Mouse (Mus musculus) brown adipose tissue, adult 24 weeks (tissue): ENCODE results near the gene Gm17584. TPM values are rescaled to one million over a fixed set of nuclear protein-coding genes. Genes with fewer than 3 reads are reported as not detected.
"Not testable (repeated sequence)": the region's sequence is repeated elsewhere in the genome, so short reads cannot be mapped to it uniquely, and the experiment has no call there.

Experiments
- H3K27ac ChIP-seq: fragments of 200-500 bp; replicated peaks from 2 replicates; pipeline ENCODE4 v1.5.1; 2012; ENCODE audit warnings: low read depth, mild to moderate bottlenecking, low read length
- H3K4me1 ChIP-seq: fragments of 200-500 bp; 2 replicates; pipeline ENCODE4 v1.6.1; 2012; ENCODE audit warnings: low read length, mixed read lengths; ENCODE audit not compliant: control insufficient read depth, insufficient read depth, insufficient read length
- H3K4me3 ChIP-seq: fragments of 200-500 bp; 2 replicates; pipeline ENCODE4 v1.5.1; 2012; ENCODE audit warnings: low read depth, mild to moderate bottlenecking, low read length, moderate library complexity; ENCODE audit not compliant: insufficient read depth
- polyA plus RNA-seq: library from polyadenylated mRNA; stranded (reverse); fragments of >200 nt; gene quantifications from 2 replicates; pipeline ENCODE4 v1.2.4, GENCODE M21; 2012; ENCODE audit not compliant: missing spikeins, insufficient read depth, insufficient read length

Gene Gm17584
- not detected in 2 replicates for polyA plus RNA-seq

DNA sequence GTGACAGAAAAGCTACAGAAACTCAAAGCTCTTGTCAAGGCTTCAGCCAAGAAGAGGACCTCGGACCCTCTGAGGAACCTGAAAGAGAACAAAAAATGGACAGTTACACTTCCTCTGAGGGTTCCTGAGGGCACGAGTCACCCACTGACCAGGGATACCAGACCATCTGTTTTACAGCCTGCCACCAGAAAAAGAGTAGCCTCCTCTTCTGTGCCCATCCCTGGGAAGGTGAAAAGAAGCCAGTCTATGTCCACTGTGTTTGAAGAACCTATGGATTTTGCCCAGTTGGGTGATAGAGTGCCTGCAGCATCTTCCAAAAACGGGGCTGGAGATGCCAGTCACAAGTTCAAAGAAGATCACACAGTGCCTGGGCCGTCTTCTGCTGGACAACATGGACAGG, at the start of gene Gm17584:
Gene Gm17584 (plus strand): TSS at position 301 of the 400 bp plus-strand sequence.
- H3K4me3 ChIP-seq, H3K27ac ChIP-seq, H3K4me1 ChIP-seq: not testable (repeated sequence)

Other genes with a start within 250 kb of the Gm17584 start
- gene Gm17469, start 129.3 kb downstream of the Gm17584 start, polyA plus RNA-seq: not detected in 2 replicates